Mouse (Mus musculus): Measurements from ENCODE around the gene Mpdu1. TPM values are rescaled to one million over a fixed set of nuclear protein-coding genes. Genes with fewer than 3 reads are reported as not detected.
A peak's percentile ranks its signal among the peaks of the same experiment; 100 is the strongest.
"Not testable (repeated sequence)": the region's sequence is repeated elsewhere in the genome, so short reads cannot be mapped to it uniquely, and the experiment has no call there.

Gene Mpdu1
- polyA plus RNA-seq, 1 experiment: 65.7 TPM

- Histone ChIP-seq H3K9ac (ENCODE audit: low read depth, poor library complexity, severe bottlenecking) (peak overlapping the region; percentile 55), H3K9me3 (replicated peaks; ENCODE audit: control insufficient read depth, insufficient read depth, low read length, poor library complexity, severe bottlenecking) (no peaks in the 10 kb centered on the region), H3K36me3 (ENCODE audit: control insufficient read depth, insufficient read depth, low read length, poor library complexity, severe bottlenecking) (no peaks in the 10 kb centered on the region), H3K27me3 (ENCODE audit: control insufficient read depth, insufficient read depth, low read length, poor library complexity, severe bottlenecking) (no peaks in the 10 kb centered on the region), H3K27ac (ENCODE audit: insufficient read depth, low read length) (no peak overlapping the region), H3K4me1 (ENCODE audit: control insufficient read depth, insufficient read depth, low read length) (no peaks in the 10 kb centered on the region), H3K4me3 (ENCODE audit: low read depth, low read length) (peak overlapping the region; percentile 71)
- TF ChIP-seq EP300 (IDR thresholded peaks at IDR 0.05; ENCODE audit: insufficient read depth, low read depth, low read length) (no peak), CTCF (IDR thresholded peaks at IDR 0.05; ENCODE audit: low read depth, low read length) (no peak), POLR2A (IDR thresholded peaks at IDR 0.05; ENCODE audit: insufficient read depth, low read length) (no peak)
Observed at GRCm38 (mm10) chr11:69622406-69622805, 40.0 kb downstream of the Mpdu1 start.

GRCm38 (mm10) chr11:69621571-69622268, 40.7 kb downstream of the Mpdu1 start, which contains the start of gene Sat2:
Gene Sat2, plus strand, starts transcription at chr11:69622024.
- Histone ChIP-seq H3K36me3 (ENCODE audit: control insufficient read depth, insufficient read depth, low read length, poor library complexity, severe bottlenecking) (no peaks in the 10 kb centered on the region), H3K9ac (ENCODE audit: low read depth, poor library complexity, severe bottlenecking) (peak within 1 kb of the TSS; percentile 55), H3K4me3 (ENCODE audit: low read depth, low read length) (peak within 1 kb of the TSS; percentile 71), H3K9me3 (replicated peaks; ENCODE audit: control insufficient read depth, insufficient read depth, low read length, poor library complexity, severe bottlenecking) (no peaks in the 10 kb centered on the region), H3K27me3 (ENCODE audit: control insufficient read depth, insufficient read depth, low read length, poor library complexity, severe bottlenecking) (no peaks in the 10 kb centered on the region), H3K27ac (ENCODE audit: insufficient read depth, low read length) (no peak within 1 kb of the TSS), H3K4me1 (ENCODE audit: control insufficient read depth, insufficient read depth, low read length) (no peaks in the 10 kb centered on the region)
- TF ChIP-seq EP300 (IDR thresholded peaks at IDR 0.05; ENCODE audit: insufficient read depth, low read depth, low read length) (no peak), POLR2A (IDR thresholded peaks at IDR 0.05; ENCODE audit: insufficient read depth, low read length) (no peak), CTCF (IDR thresholded peaks at IDR 0.05; ENCODE audit: low read depth, low read length) (no peak)

- H3K9ac ChIP-seq (ENCODE audit: low read depth, poor library complexity, severe bottlenecking): no peak overlapping the region
- no peaks in the 10 kb centered on the region for H3K36me3 ChIP-seq (ENCODE audit: control insufficient read depth, insufficient read depth, low read length, poor library complexity, severe bottlenecking)
- TF ChIP-seq POLR2A (IDR thresholded peaks at IDR 0.05; ENCODE audit: insufficient read depth, low read length): no peak
- TF ChIP-seq EP300 (IDR thresholded peaks at IDR 0.05; ENCODE audit: insufficient read depth, low read depth, low read length): no peak
- no peak for TF ChIP-seq CTCF (IDR thresholded peaks at IDR 0.05; ENCODE audit: low read depth, low read length)
- no peak overlapping the region for H3K27ac ChIP-seq (ENCODE audit: insufficient read depth, low read length)
- H3K27me3 ChIP-seq (ENCODE audit: control insufficient read depth, insufficient read depth, low read length, poor library complexity, severe bottlenecking): no peaks in the 10 kb centered on the region
- no peaks in the 10 kb centered on the region for H3K9me3 ChIP-seq (replicated peaks; ENCODE audit: control insufficient read depth, insufficient read depth, low read length, poor library complexity, severe bottlenecking)
- H3K4me3 ChIP-seq (ENCODE audit: low read depth, low read length): no peak overlapping the region
- no peaks in the 10 kb centered on the region for H3K4me1 ChIP-seq (ENCODE audit: control insufficient read depth, insufficient read depth, low read length)
Observed at GRCm38 (mm10) chr11:69620394-69621081, 41.9 kb downstream of the Mpdu1 start.

GRCm38 (mm10) chr11:69617805-69618204, 44.6 kb downstream of the Mpdu1 start, which contains the start of gene Shbg:
Gene Shbg, minus strand, starts transcription at chr11:69617905.
- Histone ChIP-seq H3K9ac (ENCODE audit: low read depth, poor library complexity, severe bottlenecking) (no peak within 1 kb of the TSS), H3K27ac (ENCODE audit: insufficient read depth, low read length) (no peak within 1 kb of the TSS), H3K4me1 (ENCODE audit: control insufficient read depth, insufficient read depth, low read length) (peaks cover 3% of the 10 kb centered on the region), H3K27me3 (ENCODE audit: control insufficient read depth, insufficient read depth, low read length, poor library complexity, severe bottlenecking) (no peaks in the 10 kb centered on the region), H3K36me3 (ENCODE audit: control insufficient read depth, insufficient read depth, low read length, poor library complexity, severe bottlenecking) (no peaks in the 10 kb centered on the region), H3K9me3 (replicated peaks; ENCODE audit: control insufficient read depth, insufficient read depth, low read length, poor library complexity, severe bottlenecking) (no peaks in the 10 kb centered on the region), H3K4me3 (ENCODE audit: low read depth, low read length) (no peak within 1 kb of the TSS)
- TF ChIP-seq CTCF (IDR thresholded peaks at IDR 0.05; ENCODE audit: low read depth, low read length): no peak
- no peak for TF ChIP-seq EP300 (IDR thresholded peaks at IDR 0.05; ENCODE audit: insufficient read depth, low read depth, low read length)
- no peak for TF ChIP-seq POLR2A (IDR thresholded peaks at IDR 0.05; ENCODE audit: insufficient read depth, low read length)

GRCm38 (mm10) chr11:69616781-69617180, 45.7 kb downstream of the Mpdu1 start:
- Histone ChIP-seq H3K36me3 (ENCODE audit: control insufficient read depth, insufficient read depth, low read length, poor library complexity, severe bottlenecking) (no peaks in the 10 kb centered on the region), H3K27me3 (ENCODE audit: control insufficient read depth, insufficient read depth, low read length, poor library complexity, severe bottlenecking) (no peaks in the 10 kb centered on the region), H3K4me1 (ENCODE audit: control insufficient read depth, insufficient read depth, low read length) (peaks cover 3% of the 10 kb centered on the region), H3K4me3 (ENCODE audit: low read depth, low read length) (no peak overlapping the region), H3K9ac (ENCODE audit: low read depth, poor library complexity, severe bottlenecking) (no peak overlapping the region), H3K9me3 (replicated peaks; ENCODE audit: control insufficient read depth, insufficient read depth, low read length, poor library complexity, severe bottlenecking) (no peaks in the 10 kb centered on the region), H3K27ac (ENCODE audit: insufficient read depth, low read length) (no peak overlapping the region)
- TF ChIP-seq CTCF (IDR thresholded peaks at IDR 0.05; ENCODE audit: low read depth, low read length): no peak
- no peak for TF ChIP-seq POLR2A (IDR thresholded peaks at IDR 0.05; ENCODE audit: insufficient read depth, low read length)
- TF ChIP-seq EP300 (IDR thresholded peaks at IDR 0.05; ENCODE audit: insufficient read depth, low read depth, low read length): no peak

GRCm38 (mm10) chr11:69614257-69614588, 48.2 kb downstream of the Mpdu1 start:
- not testable (repeated sequence) for H3K27me3 ChIP-seq (ENCODE audit: control insufficient read depth, insufficient read depth, low read length, poor library complexity, severe bottlenecking); H3K4me1 ChIP-seq (ENCODE audit: control insufficient read depth, insufficient read depth, low read length); H3K36me3 ChIP-seq (ENCODE audit: control insufficient read depth, insufficient read depth, low read length, poor library complexity, severe bottlenecking); H3K27ac ChIP-seq (ENCODE audit: insufficient read depth, low read length); H3K9me3 ChIP-seq (replicated peaks; ENCODE audit: control insufficient read depth, insufficient read depth, low read length, poor library complexity, severe bottlenecking)
- Histone ChIP-seq H3K4me3 (ENCODE audit: low read depth, low read length) (peak overlapping the region; percentile 25), H3K9ac (ENCODE audit: low read depth, poor library complexity, severe bottlenecking) (peak overlapping the region; percentile 15; the same call in 1 of the 2 replicates)
